Mouse (Mus musculus): Measurements from ENCODE around the gene Dtnbp1.

Dtnbp1 gene

DNA sequence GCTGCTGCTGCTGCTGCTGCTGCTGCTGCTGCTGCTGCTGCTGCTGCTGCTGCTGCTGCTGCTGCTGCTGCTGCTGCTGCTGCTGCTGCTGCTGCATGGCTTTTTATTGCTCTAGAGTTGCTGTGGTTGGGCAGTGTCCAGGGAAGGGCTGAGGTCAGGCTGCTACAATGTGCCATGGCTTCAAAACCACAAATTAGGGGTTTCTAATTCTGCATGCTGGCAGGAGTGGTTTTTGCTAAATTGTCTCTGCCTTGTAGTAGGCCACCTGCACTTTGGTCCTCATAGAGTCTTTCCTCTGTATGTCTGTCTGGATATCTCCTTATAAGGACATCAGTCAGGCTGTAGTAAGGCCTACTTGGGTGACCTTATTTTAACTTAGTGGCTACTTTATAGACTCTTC is 98.5 kb downstream of the Dtnbp1 start:
- DNase-seq: peak; percentile 1

DNA sequence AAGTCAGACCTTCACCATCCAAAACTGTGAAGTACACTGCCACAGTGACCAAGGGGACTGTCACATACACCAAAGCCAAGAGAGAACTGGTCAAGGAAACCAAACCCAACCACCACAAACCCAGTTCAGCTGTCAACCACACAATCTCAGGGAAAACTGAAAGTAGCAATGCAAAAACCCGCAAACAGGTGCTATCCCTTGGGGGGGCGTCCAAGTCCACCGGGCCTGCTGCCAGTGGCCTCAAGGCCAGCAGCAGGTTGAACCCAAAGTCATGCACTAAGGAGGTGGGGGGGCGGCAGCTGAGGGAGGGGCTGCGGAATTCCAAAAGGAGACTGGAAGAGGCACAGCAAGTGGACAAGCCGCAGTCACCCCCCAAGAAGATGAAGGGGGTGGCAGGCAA is 99.6 kb downstream of the Dtnbp1 start:
- no peak for DNase-seq

GRCm38 (mm10) chr13:44896211-44896610 is 105.7 kb downstream of the Dtnbp1 start:
- peak; percentile 45 for DNase-seq

DNA sequence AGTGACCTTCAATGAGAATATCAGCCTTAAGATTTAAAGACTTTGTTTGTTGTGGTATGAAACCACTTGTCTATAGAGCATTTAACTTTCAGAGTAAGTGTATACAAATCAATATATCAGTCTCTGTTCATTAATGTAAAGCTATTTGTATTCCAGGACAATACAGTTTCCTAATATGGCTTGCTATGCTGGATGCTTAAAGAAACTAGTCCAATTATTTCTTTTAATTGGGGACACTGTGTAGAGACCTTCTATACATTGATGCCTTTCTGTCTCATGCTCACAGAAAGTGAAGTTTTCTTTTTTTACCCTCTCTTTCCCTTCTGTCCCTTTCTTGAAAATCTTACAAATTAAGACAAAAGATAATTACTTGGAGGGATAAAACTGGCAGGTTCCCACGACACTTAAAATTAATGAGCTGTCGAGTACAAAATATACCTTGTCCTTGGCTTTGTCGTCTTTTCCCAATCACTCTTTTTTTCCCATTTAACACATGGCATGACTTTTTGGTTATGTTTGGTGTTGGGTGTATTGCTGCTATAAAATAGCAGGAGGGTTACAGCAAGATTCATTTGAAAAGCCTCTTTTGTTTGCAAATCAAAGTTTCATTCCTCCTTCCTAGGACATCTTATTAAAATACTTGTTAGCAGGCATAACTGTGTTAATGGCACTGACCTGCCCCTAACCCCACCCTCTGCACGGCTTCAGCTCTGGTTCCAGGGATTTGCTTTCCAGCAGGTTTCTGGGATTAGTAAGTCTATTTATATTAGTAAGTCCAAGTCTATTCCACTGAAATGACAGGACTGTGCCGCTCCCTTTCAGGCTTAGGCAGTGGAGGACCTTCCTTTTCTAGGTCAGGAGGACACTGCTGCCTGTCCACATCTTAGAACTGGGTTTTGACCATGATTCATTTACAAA is 109.9 kb downstream of the Dtnbp1 start:
- DNase-seq: peak; percentile 2

- DNase-seq: peak; percentile 12
Observed at GRCm38 (mm10) chr13:44890612-44891011, 111.3 kb downstream of the Dtnbp1 start.

DNA sequence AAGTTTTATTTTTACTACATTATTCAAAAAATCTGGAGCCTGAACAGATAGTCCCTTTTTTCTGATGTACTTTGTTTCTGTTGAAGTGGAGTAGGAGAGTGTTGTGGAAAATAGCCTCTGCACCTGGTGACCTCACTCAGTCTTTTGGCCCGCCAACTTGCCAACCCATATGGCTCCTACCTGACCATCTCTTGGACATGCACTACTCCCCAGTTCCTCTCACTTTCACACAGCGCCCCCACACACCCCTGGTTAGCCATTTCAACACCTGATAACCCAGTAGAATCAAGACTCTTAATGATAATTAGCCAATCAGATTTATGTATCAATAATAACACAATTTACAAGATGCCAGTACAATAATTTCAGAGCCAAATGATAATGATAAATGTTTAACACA is 115.7 kb downstream of the Dtnbp1 start:
- DNase-seq: peak; percentile 81

- DNase-seq: no peak
Observed at GRCm38 (mm10) chr13:44881001-44881400, 120.9 kb downstream of the Dtnbp1 start.

GRCm38 (mm10) chr13:44876799-44877198 is 125.1 kb downstream of the Dtnbp1 start:
- no peak for DNase-seq
